Mouse (Mus musculus): ENCODE results near the gene Med16. TPM values are rescaled to one million over a fixed set of nuclear protein-coding genes. Genes with fewer than 3 reads are reported as not detected.

Gene Med16
- total RNA-seq, 1 experiment = 21.0 TPM

DNA sequence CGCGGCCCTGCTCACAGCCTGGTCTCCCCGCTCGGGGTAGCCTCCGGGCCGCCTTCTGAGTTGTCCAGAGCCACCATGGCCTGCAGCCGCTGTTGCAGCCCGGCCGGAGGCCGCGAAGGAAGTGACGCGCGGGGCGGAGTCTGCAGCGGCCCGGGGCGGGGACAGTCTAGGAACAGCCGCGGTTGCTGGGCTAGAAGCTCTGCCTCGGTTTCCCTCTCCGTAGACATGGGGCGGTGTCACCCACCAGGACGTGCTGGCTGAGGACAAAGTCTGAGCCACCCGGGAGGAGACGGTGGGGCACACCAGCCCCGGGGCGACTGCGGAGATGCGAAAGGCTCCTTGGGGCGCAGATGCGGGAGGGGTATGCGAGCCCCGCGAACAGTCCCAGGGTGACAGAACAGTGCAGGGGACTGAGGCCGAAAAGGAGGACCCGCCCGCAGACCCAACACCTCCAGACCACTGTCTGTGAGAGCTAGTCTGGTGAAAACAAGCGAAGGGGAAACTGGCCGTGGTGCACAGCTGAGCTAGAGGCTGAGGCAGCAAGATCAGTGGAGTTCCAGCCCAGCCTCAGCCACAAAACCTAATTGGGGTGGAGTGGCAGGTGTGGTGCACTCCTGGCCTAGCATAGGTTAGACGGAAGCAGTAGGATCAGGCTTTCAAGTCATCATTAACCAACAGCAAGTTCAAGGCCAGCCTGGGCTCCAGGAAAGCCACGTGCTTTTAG is 8.2 kb upstream of the Med16 start, which contains the start of gene Kiss1r:
Kiss1r (plus strand) TSS at position 164 of the 724 bp plus-strand sequence.
- Histone ChIP-seq H3K4me3 (ENCODE audit: insufficient read depth in 1 of 2, low read depth in 1 of 2, low read length in 2 of 2, poor library complexity in 1 of 2, severe bottlenecking in 1 of 2) (peak within 1 kb of the TSS; percentile 72), H3K27ac (ENCODE audit: insufficient read depth, low read depth, low read length, poor library complexity, severe bottlenecking) (no peak within 1 kb of the TSS), H3K9me3 (ENCODE audit: control insufficient read depth, insufficient read depth, low read depth, low read length) (no peaks in the 10 kb centered on the region), H3K36me3 (ENCODE audit: control insufficient read depth, insufficient read depth, low read length, poor library complexity, severe bottlenecking) (no peaks in the 10 kb centered on the region; the same call in 1 of the 2 replicates), H3K4me1 (ENCODE audit: control insufficient read depth in 2 of 2, insufficient read depth in 2 of 2, low read length in 2 of 2, poor library complexity in 1 of 2) (peaks cover 3 to 24% of the 10 kb centered on the region in 2 experiments; a peak in 2 of 4 replicates), H3K9ac (ENCODE audit: insufficient read depth, low read depth, low read length, poor library complexity, severe bottlenecking) (peak within 1 kb of the TSS; percentile 83)
- in situ Hi-C loops (cut with MboI; ENCODE audit: low sequenced_read_pairs in 2 of 2, unreplicated experiment in 2 of 2) = no loop called here
- no peak for DNase-seq (ENCODE audit: low read depth, low spot score)
- TF ChIP-seq ZNF384 (IDR thresholded peaks at IDR 0.05; ENCODE audit: low read depth, low read length) (no peak), MAFK (IDR thresholded peaks at IDR 0.05; ENCODE audit: insufficient read depth, low read depth, low read length) (no peak), ZC3H11A (IDR thresholded peaks at IDR 0.05; ENCODE audit: borderline replicate concordance, low read depth, low read length) (no peak), CHD2 (IDR thresholded peaks at IDR 0.05; ENCODE audit: low read depth, low read length) (no peak), HCFC1 (IDR thresholded peaks at IDR 0.05; ENCODE audit: borderline replicate concordance, insufficient read depth, low read length) (no peak)

DNA sequence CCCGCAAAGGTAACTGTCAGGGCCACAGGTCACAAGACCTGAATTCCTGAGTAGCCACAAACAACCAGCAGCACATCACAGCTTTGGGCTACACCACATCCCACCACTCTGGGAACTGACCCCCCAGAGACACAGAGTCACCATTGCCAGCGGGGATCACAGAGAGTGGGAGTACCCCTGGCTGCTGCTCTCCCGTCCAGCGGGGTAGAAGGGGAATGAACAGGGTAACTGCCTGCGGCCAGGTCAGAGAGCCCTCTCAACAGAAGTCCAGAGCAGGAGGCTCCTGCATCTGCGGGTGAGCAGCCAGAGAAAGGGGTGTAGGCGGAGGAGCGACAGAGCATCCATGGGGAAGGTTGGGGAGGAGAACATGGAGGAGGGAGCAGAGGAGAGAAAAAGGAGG is 7.4 kb upstream of the Med16 start:
- H3K36me3 ChIP-seq (ENCODE audit: control insufficient read depth, insufficient read depth, low read length, poor library complexity, severe bottlenecking) = no peaks in the 10 kb centered on the region; the same call in 1 of the 2 replicates
- no peak for DNase-seq (ENCODE audit: low read depth, low spot score)
- TF ChIP-seq MAFK (IDR thresholded peaks at IDR 0.05; ENCODE audit: insufficient read depth, low read depth, low read length) (no peak), ZC3H11A (IDR thresholded peaks at IDR 0.05; ENCODE audit: borderline replicate concordance, low read depth, low read length) (no peak), HCFC1 (IDR thresholded peaks at IDR 0.05; ENCODE audit: borderline replicate concordance, insufficient read depth, low read length) (no peak), ZNF384 (IDR thresholded peaks at IDR 0.05; ENCODE audit: low read depth, low read length) (no peak), CHD2 (IDR thresholded peaks at IDR 0.05; ENCODE audit: low read depth, low read length) (no peak)
- H3K27ac ChIP-seq (ENCODE audit: insufficient read depth, low read depth, low read length, poor library complexity, severe bottlenecking) = no peak overlapping the region
- in situ Hi-C loops (cut with MboI; ENCODE audit: low sequenced_read_pairs in 2 of 2, unreplicated experiment in 2 of 2) = no loop called here
- peak overlapping the region; percentile 83 for H3K9ac ChIP-seq (ENCODE audit: insufficient read depth, low read depth, low read length, poor library complexity, severe bottlenecking)
- no peaks in the 10 kb centered on the region for H3K9me3 ChIP-seq (ENCODE audit: control insufficient read depth, insufficient read depth, low read depth, low read length)
- peak overlapping the region; percentile 72 for H3K4me3 ChIP-seq (ENCODE audit: insufficient read depth in 1 of 2, low read depth in 1 of 2, low read length in 2 of 2, poor library complexity in 1 of 2, severe bottlenecking in 1 of 2)
- peaks cover 3 to 25% of the 10 kb centered on the region in 2 experiments; a peak in 2 of 4 replicates for H3K4me1 ChIP-seq (ENCODE audit: control insufficient read depth in 2 of 2, insufficient read depth in 2 of 2, low read length in 2 of 2, poor library complexity in 1 of 2)

DNA sequence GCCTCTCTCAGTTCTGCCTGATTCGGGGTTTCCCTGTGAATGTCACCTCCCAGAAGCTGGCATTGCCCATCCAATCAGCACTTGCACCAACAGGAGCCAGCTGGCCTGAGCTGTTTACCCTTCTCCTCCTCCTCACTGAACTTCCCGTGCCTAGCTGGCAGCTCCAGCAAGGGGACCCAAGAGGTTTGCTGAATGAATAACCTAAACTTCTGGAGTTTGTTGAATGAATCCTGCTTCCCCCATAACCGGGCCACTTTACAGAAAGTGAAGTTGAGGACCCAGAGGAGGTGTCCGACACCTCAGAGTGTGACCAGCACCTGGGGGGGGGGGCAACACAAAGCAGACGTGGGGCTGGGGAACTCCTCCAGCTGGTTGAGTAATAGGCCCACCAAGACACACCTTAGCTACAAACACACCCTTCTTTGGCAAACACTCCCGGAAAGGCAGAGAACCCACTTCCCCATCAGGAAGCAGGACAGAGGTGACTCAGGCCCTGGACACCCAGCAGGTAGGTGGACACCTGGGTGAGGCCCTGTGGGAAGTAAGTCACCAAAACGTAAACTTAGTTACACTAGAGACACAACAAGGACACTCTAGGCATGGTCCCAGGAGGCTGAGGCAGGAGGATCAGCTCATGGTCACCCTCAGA is 6.3 kb upstream of the Med16 start:
- Histone ChIP-seq H3K36me3 (ENCODE audit: control insufficient read depth, insufficient read depth, low read length, poor library complexity, severe bottlenecking) (no peaks in the 10 kb centered on the region; the same call in 1 of the 2 replicates), H3K4me3 (ENCODE audit: insufficient read depth in 1 of 2, low read depth in 1 of 2, low read length in 2 of 2, poor library complexity in 1 of 2, severe bottlenecking in 1 of 2) (no peak overlapping the region), H3K9me3 (ENCODE audit: control insufficient read depth, insufficient read depth, low read depth, low read length) (no peaks in the 10 kb centered on the region), H3K9ac (ENCODE audit: insufficient read depth, low read depth, low read length, poor library complexity, severe bottlenecking) (no peak overlapping the region), H3K27ac (ENCODE audit: insufficient read depth, low read depth, low read length, poor library complexity, severe bottlenecking) (no peak overlapping the region), H3K4me1 (ENCODE audit: control insufficient read depth in 2 of 2, insufficient read depth in 2 of 2, low read length in 2 of 2, poor library complexity in 1 of 2) (peaks cover 0 to 15% of the 10 kb centered on the region in 2 experiments; a peak in 2 of 4 replicates)
- in situ Hi-C loops (cut with MboI; ENCODE audit: low sequenced_read_pairs in 2 of 2, unreplicated experiment in 2 of 2) = no loop called here
- no peak for DNase-seq (ENCODE audit: low read depth, low spot score)
- no peak for TF ChIP-seq ZNF384 (IDR thresholded peaks at IDR 0.05; ENCODE audit: low read depth, low read length)
- no peak for TF ChIP-seq HCFC1 (IDR thresholded peaks at IDR 0.05; ENCODE audit: borderline replicate concordance, insufficient read depth, low read length)
- TF ChIP-seq MAFK (IDR thresholded peaks at IDR 0.05; ENCODE audit: insufficient read depth, low read depth, low read length) = no peak
- TF ChIP-seq ZC3H11A (IDR thresholded peaks at IDR 0.05; ENCODE audit: borderline replicate concordance, low read depth, low read length) = no peak
- no peak for TF ChIP-seq CHD2 (IDR thresholded peaks at IDR 0.05; ENCODE audit: low read depth, low read length)

DNA sequence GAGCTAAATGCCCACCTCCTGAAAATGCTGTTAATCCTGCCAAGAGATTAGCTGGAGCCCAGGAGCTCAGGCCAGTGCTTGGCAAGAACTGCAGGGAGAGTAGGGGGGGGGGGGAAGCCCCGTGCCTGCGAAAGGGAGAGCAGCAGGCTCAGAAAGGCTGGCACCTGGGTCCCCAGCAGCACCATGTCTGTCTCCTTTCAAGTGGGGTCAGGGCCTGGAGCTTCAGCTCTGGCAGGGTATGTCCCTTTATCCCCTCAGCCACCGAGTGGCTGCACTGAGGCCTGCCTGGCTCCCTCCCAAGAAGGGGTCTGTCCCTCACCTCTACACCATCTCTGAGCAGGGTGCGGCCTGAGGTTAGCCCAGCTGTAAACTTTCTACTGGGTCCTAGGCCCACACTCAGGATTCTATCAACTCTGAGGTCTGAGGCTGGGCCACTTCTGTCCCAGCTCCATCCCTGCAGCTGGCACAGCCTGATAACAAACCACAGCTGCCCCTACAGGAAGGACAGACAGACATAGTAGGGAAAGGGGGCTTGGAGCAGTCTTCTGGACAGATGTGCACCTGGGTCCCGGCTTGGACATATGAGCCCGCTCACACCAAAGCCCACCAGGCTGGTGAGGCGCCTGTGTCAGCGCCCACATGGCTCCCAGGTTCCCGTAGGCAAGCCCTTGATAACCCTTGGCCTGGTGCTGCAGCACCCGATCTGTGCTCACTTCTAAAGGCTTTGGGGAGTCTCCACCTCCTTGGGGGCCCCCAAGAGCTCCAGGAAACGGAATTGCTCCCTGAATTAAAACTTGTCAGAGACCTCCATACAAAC is 5.6 kb upstream of the Med16 start:
- TF ChIP-seq ZC3H11A (IDR thresholded peaks at IDR 0.05; ENCODE audit: borderline replicate concordance, low read depth, low read length) = no peak
- TF ChIP-seq CHD2 (IDR thresholded peaks at IDR 0.05; ENCODE audit: low read depth, low read length) = no peak
- no peak for TF ChIP-seq MAFK (IDR thresholded peaks at IDR 0.05; ENCODE audit: insufficient read depth, low read depth, low read length)
- TF ChIP-seq HCFC1 (IDR thresholded peaks at IDR 0.05; ENCODE audit: borderline replicate concordance, insufficient read depth, low read length) = no peak
- TF ChIP-seq ZNF384 (IDR thresholded peaks at IDR 0.05; ENCODE audit: low read depth, low read length) = no peak
- H3K9me3 ChIP-seq (ENCODE audit: control insufficient read depth, insufficient read depth, low read depth, low read length) = no peaks in the 10 kb centered on the region
- DNase-seq (ENCODE audit: low read depth, low spot score) = no peak
- no peaks in the 10 kb centered on the region; the same call in 1 of the 2 replicates for H3K36me3 ChIP-seq (ENCODE audit: control insufficient read depth, insufficient read depth, low read length, poor library complexity, severe bottlenecking)
- in situ Hi-C loops (cut with MboI; ENCODE audit: low sequenced_read_pairs in 2 of 2, unreplicated experiment in 2 of 2) = no loop called here
- H3K9ac ChIP-seq (ENCODE audit: insufficient read depth, low read depth, low read length, poor library complexity, severe bottlenecking) = no peak overlapping the region
- no peak overlapping the region for H3K4me3 ChIP-seq (ENCODE audit: insufficient read depth in 1 of 2, low read depth in 1 of 2, low read length in 2 of 2, poor library complexity in 1 of 2, severe bottlenecking in 1 of 2)
- peaks cover 0 to 12% of the 10 kb centered on the region in 2 experiments; a peak in 2 of 4 replicates for H3K4me1 ChIP-seq (ENCODE audit: control insufficient read depth in 2 of 2, insufficient read depth in 2 of 2, low read length in 2 of 2, poor library complexity in 1 of 2)
- no peak overlapping the region for H3K27ac ChIP-seq (ENCODE audit: insufficient read depth, low read depth, low read length, poor library complexity, severe bottlenecking)
